Mouse (Mus musculus): ENCODE measurements at regions not wholly inside any gene's neighbourhood (a gene's known extent, or its start where the extent isn't known, plus 50 kb on each side); places are given as distances from the start of the nearest gene placed in this dataset.

- no peak overlapping the region for H3K27ac ChIP-seq (ENCODE audit: insufficient read depth, low read depth)
- H3K9ac ChIP-seq (ENCODE audit: insufficient read depth, low read depth) = no peak overlapping the region
- H3K4me3 ChIP-seq (replicated peaks in 1 of 3; ENCODE audit: low read depth in 2 of 3, low read length in 2 of 3, poor library complexity in 1 of 3) = no peak overlapping the region
- H3K4me1 ChIP-seq (ENCODE audit: control insufficient read depth in 1 of 2, insufficient read depth in 2 of 2) = peaks cover 3 to 9% of the 10 kb centered on the region in 2 experiments; a peak in 3 of 4 replicates
- H3K79me2 ChIP-seq (replicated peaks; ENCODE audit: control insufficient read depth, extremely low read depth, insufficient read depth, poor library complexity, severe bottlenecking) = no peaks in the 10 kb centered on the region
- no peak for DNase-seq (ENCODE audit: extremely low read depth)
- dilution Hi-C loops (cut with MboI; ENCODE audit: extremely low pct_ligation_motif_present, extremely low pct_unique_long_range_greater_than_20kb, low sequenced_read_pairs) (no loop called here), in situ Hi-C loops (cut with MboI; ENCODE audit: low pct_ligation_motif_present, low pct_unique_long_range_greater_than_20kb, low sequenced_read_pairs) (no loop called here)
- no peaks in the 10 kb centered on the region for H3K27me3 ChIP-seq (replicated peaks)
- H3K36me3 ChIP-seq (replicated peaks in 1 of 2; ENCODE audit: control insufficient read depth in 1 of 2, insufficient read depth in 1 of 2, low read length in 1 of 2) = no peaks in the 10 kb centered on the region
- no peak overlapping the region for H3K4me2 ChIP-seq (ENCODE audit: insufficient read depth, low read depth, poor library complexity, severe bottlenecking)
- no peaks in the 10 kb centered on the region for H3K9me3 ChIP-seq (replicated peaks; ENCODE audit: low read length)
- TF ChIP-seq HCFC1 (IDR thresholded peaks at IDR 0.05; ENCODE audit: low read depth, low read length) (no peak), PAX5 (IDR thresholded peaks at IDR 0.05; ENCODE audit: low read length) (no peak), ZKSCAN1 (IDR thresholded peaks at IDR 0.05; ENCODE audit: borderline replicate concordance, low read depth, low read length) (no peak), ZC3H11A (IDR thresholded peaks at IDR 0.05; ENCODE audit: low read depth, low read length) (no peak), BHLHE40 (IDR thresholded peaks at IDR 0.05; ENCODE audit: low read depth, low read length) (no peak), CHD1 (IDR thresholded peaks at IDR 0.05; ENCODE audit: low read depth, low read length) (no peak), TBP (conservative IDR thresholded peaks at IDR 0.05; ENCODE audit: low read depth, low read length) (no peak), ETS1 (conservative IDR thresholded peaks at IDR 0.05; ENCODE audit: low read depth, low read length) (no peak), EP300 (IDR thresholded peaks at IDR 0.05; ENCODE audit: low read length) (no peak)
Observed at GRCm38 (mm10) chr13:110747223-110747868, 352.5 kb downstream of the Plk2 start.

- in situ Hi-C loops (cut with MboI; ENCODE audit: low pct_ligation_motif_present, low pct_unique_long_range_greater_than_20kb, low sequenced_read_pairs) (no loop called here), dilution Hi-C loops (cut with MboI; ENCODE audit: extremely low pct_ligation_motif_present, extremely low pct_unique_long_range_greater_than_20kb, low sequenced_read_pairs) (no loop called here)
- H3K27ac ChIP-seq (ENCODE audit: insufficient read depth, low read depth) = no peak overlapping the region
- no peaks in the 10 kb centered on the region for H3K36me3 ChIP-seq (replicated peaks in 1 of 2; ENCODE audit: control insufficient read depth in 1 of 2, insufficient read depth in 1 of 2, low read length in 1 of 2)
- no peaks in the 10 kb centered on the region for H3K9me3 ChIP-seq (replicated peaks; ENCODE audit: low read length)
- H3K27me3 ChIP-seq (replicated peaks) = no peaks in the 10 kb centered on the region
- no peak overlapping the region for H3K4me3 ChIP-seq (replicated peaks in 1 of 3; ENCODE audit: low read depth in 2 of 3, low read length in 2 of 3, poor library complexity in 1 of 3)
- H3K4me2 ChIP-seq (ENCODE audit: insufficient read depth, low read depth, poor library complexity, severe bottlenecking) = no peak overlapping the region
- H3K79me2 ChIP-seq (replicated peaks; ENCODE audit: control insufficient read depth, extremely low read depth, insufficient read depth, poor library complexity, severe bottlenecking) = no peaks in the 10 kb centered on the region
- TF ChIP-seq MAX (IDR thresholded peaks at IDR 0.05; ENCODE audit: low read length) = no peak
- no peak for TF ChIP-seq RAD21 (IDR thresholded peaks at IDR 0.05; ENCODE audit: low read depth, low read length)
- no peak for TF ChIP-seq IRF4 (IDR thresholded peaks at IDR 0.05; ENCODE audit: low read depth, low read length)
- TF ChIP-seq ZC3H11A (IDR thresholded peaks at IDR 0.05; ENCODE audit: low read depth, low read length) = no peak
- no peak for TF ChIP-seq MEF2A (IDR thresholded peaks at IDR 0.05; ENCODE audit: borderline replicate concordance, low read depth, low read length)
- no peak for DNase-seq (ENCODE audit: extremely low read depth)
- H3K4me1 ChIP-seq (ENCODE audit: control insufficient read depth in 1 of 2, insufficient read depth in 2 of 2) = peaks cover 0 to 4% of the 10 kb centered on the region in 2 experiments; a peak in 2 of 4 replicates
- no peak overlapping the region for H3K9ac ChIP-seq (ENCODE audit: insufficient read depth, low read depth)
Observed at GRCm38 (mm10) chr13:110752746-110753145, 357.9 kb downstream of the Plk2 start.

- no peak overlapping the region for H3K27ac ChIP-seq (ENCODE audit: insufficient read depth, low read depth)
Observed at GRCm38 (mm10) chr13:110754548-110754947, 359.7 kb downstream of the Plk2 start.

More at GRCm38 (mm10) chr13:110754548-110754947, 359.7 kb downstream of the Plk2 start:
- Histone ChIP-seq H3K4me3 (replicated peaks in 1 of 3; ENCODE audit: low read depth in 2 of 3, low read length in 2 of 3, poor library complexity in 1 of 3) (no peak overlapping the region), H3K27me3 (replicated peaks) (no peaks in the 10 kb centered on the region), H3K9ac (ENCODE audit: insufficient read depth, low read depth) (no peak overlapping the region), H3K4me2 (ENCODE audit: insufficient read depth, low read depth, poor library complexity, severe bottlenecking) (no peak overlapping the region), H3K9me3 (replicated peaks; ENCODE audit: low read length) (no peaks in the 10 kb centered on the region), H3K79me2 (replicated peaks; ENCODE audit: control insufficient read depth, extremely low read depth, insufficient read depth, poor library complexity, severe bottlenecking) (no peaks in the 10 kb centered on the region), H3K4me1 (ENCODE audit: control insufficient read depth in 1 of 2, insufficient read depth in 2 of 2) (peaks cover 0 to 5% of the 10 kb centered on the region in 2 experiments; a peak in 2 of 4 replicates), H3K36me3 (replicated peaks in 1 of 2; ENCODE audit: control insufficient read depth in 1 of 2, insufficient read depth in 1 of 2, low read length in 1 of 2) (no peaks in the 10 kb centered on the region)
- in situ Hi-C loops (cut with MboI; ENCODE audit: low pct_ligation_motif_present, low pct_unique_long_range_greater_than_20kb, low sequenced_read_pairs) = no loop called here
- TF ChIP-seq BHLHE40 (IDR thresholded peaks at IDR 0.05; ENCODE audit: low read depth, low read length) (no peak), GABPA (IDR thresholded peaks at IDR 0.05; ENCODE audit: insufficient replicate concordance, low read depth, low read length) (no peak), TCF12 (IDR thresholded peaks at IDR 0.05; ENCODE audit: low read depth, low read length) (no peak), UBTF (IDR thresholded peaks at IDR 0.05; ENCODE audit: low read depth, low read length) (no peak), MAZ (IDR thresholded peaks at IDR 0.05; ENCODE audit: low read depth, low read length) (no peak), KAT2A (IDR thresholded peaks at IDR 0.05; ENCODE audit: insufficient replicate concordance, low read length) (no peak), USF1 (IDR thresholded peaks at IDR 0.05; ENCODE audit: low read depth, low read length) (no peak), HCFC1 (IDR thresholded peaks at IDR 0.05; ENCODE audit: low read depth, low read length) (no peak), JUN (IDR thresholded peaks at IDR 0.05; ENCODE audit: insufficient read depth, low read depth, low read length) (no peak), RCOR1 (conservative IDR thresholded peaks at IDR 0.05; ENCODE audit: low read depth, low read length) (no peak), IRF4 (IDR thresholded peaks at IDR 0.05; ENCODE audit: low read depth, low read length) (no peak), JUND (conservative IDR thresholded peaks at IDR 0.05; ENCODE audit: low read depth, low read length) (no peak), RAD21 (IDR thresholded peaks at IDR 0.05; ENCODE audit: low read depth, low read length) (no peak), ELF1 (IDR thresholded peaks at IDR 0.05; ENCODE audit: low read depth, low read length) (no peak), CTCF (conservative IDR thresholded peaks at IDR 0.05 in 1 of 2, IDR thresholded peaks at IDR 0.05 in 1 of 2; ENCODE audit: low read depth in 2 of 2, low read length in 2 of 2) (no peak), SMC3 (IDR thresholded peaks at IDR 0.05; ENCODE audit: low read depth, low read length) (no peak)
- no peak for DNase-seq (ENCODE audit: extremely low read depth)
- dilution Hi-C loops (cut with MboI; ENCODE audit: extremely low pct_ligation_motif_present, extremely low pct_unique_long_range_greater_than_20kb, low sequenced_read_pairs) = no loop called here

Data from CH12.LX (cell line).